Mouse (Mus musculus) hindbrain, embryonic 11.5 days (tissue): Measurements from ENCODE around the gene Osbpl10. TPM values are rescaled to one million over a fixed set of nuclear protein-coding genes. Genes with fewer than 3 reads are reported as not detected.

Source experiments
- ATAC-seq: fragments of 200-750 bp; cut with Nextera tagmentation; 2 replicates; pipeline ENCODE4 v1.8.0; 2017; ENCODE audit warnings: mild to moderate bottlenecking, moderate TSS enrichment, moderate library complexity; ENCODE audit not compliant: low FRiP score
- DNase-seq: peaks from one replicate; pipeline ENCODE4 v3.0.0-alpha.2; 2015; ENCODE audit warnings: low spot score
- H3K27ac ChIP-seq: fragments of 300-500 bp; sonication (generic); 2 replicates; pipeline ENCODE4 v1.5.1; 2014; ENCODE audit warnings: mild to moderate bottlenecking, low read depth, low read length
- H3K27me3 ChIP-seq: fragments of 300-500 bp; sonication (generic); 2 replicates; pipeline ENCODE4 v1.6.1; 2014; ENCODE audit warnings: mild to moderate bottlenecking, low read length, moderate library complexity, mixed read lengths; ENCODE audit not compliant: control insufficient read depth, insufficient read depth
- H3K36me3 ChIP-seq: fragments of 300-500 bp; sonication (generic); 2 replicates; pipeline ENCODE4 v1.6.1; 2014; ENCODE audit warnings: mild to moderate bottlenecking, low read length, moderate library complexity, mixed read lengths; ENCODE audit not compliant: control insufficient read depth, insufficient read depth
- H3K4me1 ChIP-seq: fragments of 300-500 bp; sonication (generic); replicated peaks from 2 replicates; pipeline ENCODE4 v1.6.1; 2014; ENCODE audit warnings: low read length, mixed read lengths; ENCODE audit not compliant: control insufficient read depth, insufficient read depth
- H3K4me2 ChIP-seq: fragments of 300-500 bp; sonication (generic); replicated peaks from 2 replicates; pipeline ENCODE4 v1.6.1; 2014; ENCODE audit warnings: mild to moderate bottlenecking, low read depth, low read length
- H3K4me3 ChIP-seq: fragments of 300-500 bp; sonication (generic); 2 replicates; pipeline ENCODE4 v1.5.1; 2014; ENCODE audit warnings: low read depth, low read length
- H3K9ac ChIP-seq: fragments of 300-500 bp; sonication (generic); 2 replicates; pipeline ENCODE4 v1.6.1; 2014; ENCODE audit warnings: low read depth, low read length
- H3K9me3 ChIP-seq: fragments of 300-500 bp; sonication (generic); 2 replicates; pipeline ENCODE4 v1.6.1; 2016; ENCODE audit warnings: low read length; ENCODE audit not compliant: control insufficient read depth
- WGBS: fragments of 180-500 bp; shearing (Covaris S2); extraction: QIAGEN DNeasy Blood & Tissue Kit; methylation state at CpG from one replicate; pipeline ENCODE4 v1.1.7; 2014; 5-methylcytosine and 5-hydroxymethylcytosine counted together
- polyA plus RNA-seq: library from polyadenylated mRNA; unstranded; fragments of >200 nt; fragmentation: Nextera tagmentation; extraction: Ambion mirVana; gene quantifications from 2 replicates; pipeline ENCODE4 v1.2.1, GENCODE M21; 2014

Osbpl10 gene
- polyA plus RNA-seq, 1 experiment from 2014 or later, result 1.1 TPM

GRCm38 (mm10) chr9:115213755-115214264, 235.4 kb downstream of the Osbpl10 start:
- Histone ChIP-seq H3K4me3 (no peak overlapping the region), H3K4me1 (peaks cover 4% of the 10 kb centered on the region; the same call in 1 of the 2 replicates), H3K27ac (no peak overlapping the region), H3K9me3 (no peaks in the 10 kb centered on the region), H3K4me2 (no peak overlapping the region), H3K36me3 (no peaks in the 10 kb centered on the region), H3K27me3 (no peaks in the 10 kb centered on the region), H3K9ac (no peak overlapping the region)
- WGBS, result 87% methylated on average over 5 of the region's 5 CpGs
- DNase-seq, result no peak
- no peak for ATAC-seq

GRCm38 (mm10) chr9:115214572-115215571, 236.5 kb downstream of the Osbpl10 start:
- no peak overlapping the region for H3K4me2 ChIP-seq
- peaks cover 4% of the 10 kb centered on the region; the same call in 1 of the 2 replicates for H3K4me1 ChIP-seq
- no peak for ATAC-seq
- WGBS, result 28% methylated on average over 7 of the region's 7 CpGs
- no peak overlapping the region for H3K4me3 ChIP-seq
- H3K27me3 ChIP-seq, result no peaks in the 10 kb centered on the region
- no peak overlapping the region for H3K27ac ChIP-seq
- no peak overlapping the region for H3K9ac ChIP-seq
- H3K9me3 ChIP-seq, result no peaks in the 10 kb centered on the region
- no peak for DNase-seq
- H3K36me3 ChIP-seq, result no peaks in the 10 kb centered on the region

GRCm38 (mm10) chr9:115215830-115216701, 237.7 kb downstream of the Osbpl10 start:
- no peaks in the 10 kb centered on the region for H3K9me3 ChIP-seq
- no peak overlapping the region for H3K4me3 ChIP-seq
- peaks cover 4% of the 10 kb centered on the region; the same call in 1 of the 2 replicates for H3K4me1 ChIP-seq
- ATAC-seq (peak; percentile 77), DNase-seq (peak; percentile 66)
- H3K27me3 ChIP-seq, result no peaks in the 10 kb centered on the region
- 32% methylated on average over 21 of the region's 21 CpGs for WGBS
- no peak overlapping the region; the same call in 1 of the 2 replicates for H3K4me2 ChIP-seq
- no peaks in the 10 kb centered on the region for H3K36me3 ChIP-seq
- no peak overlapping the region for H3K9ac ChIP-seq
- no peak overlapping the region for H3K27ac ChIP-seq

GRCm38 (mm10) chr9:115217984-115218383, 239.6 kb downstream of the Osbpl10 start:
- H3K4me1 ChIP-seq, result peaks cover 4% of the 10 kb centered on the region; the same call in 1 of the 2 replicates
- H3K9me3 ChIP-seq, result no peaks in the 10 kb centered on the region
- no peaks in the 10 kb centered on the region for H3K36me3 ChIP-seq
- H3K4me2 ChIP-seq, result no peak overlapping the region
- ATAC-seq (no peak), DNase-seq (no peak)
- H3K4me3 ChIP-seq, result no peak overlapping the region
- WGBS, result 22% methylated on average over 9 of the region's 9 CpGs
- no peak overlapping the region for H3K27ac ChIP-seq
- no peaks in the 10 kb centered on the region for H3K27me3 ChIP-seq
- H3K9ac ChIP-seq, result no peak overlapping the region

GRCm38 (mm10) chr9:115220466-115220865, 242.1 kb downstream of the Osbpl10 start:
- WGBS, result 73% methylated on average over 7 of the region's 7 CpGs
- no peak for ATAC-seq

GRCm38 (mm10) chr9:115221265-115221664, 242.9 kb downstream of the Osbpl10 start:
- H3K4me3 ChIP-seq, result no peak overlapping the region
- no peaks in the 10 kb centered on the region for H3K36me3 ChIP-seq
- ATAC-seq, result no peak
- H3K27ac ChIP-seq, result no peak overlapping the region
- H3K4me1 ChIP-seq, result peaks cover 2% of the 10 kb centered on the region; the same call in 1 of the 2 replicates
- H3K9ac ChIP-seq, result no peak overlapping the region
- WGBS, result 94% methylated on average over 7 of the region's 7 CpGs
- DNase-seq, result no peak
- H3K4me2 ChIP-seq, result no peak overlapping the region
- H3K9me3 ChIP-seq, result no peaks in the 10 kb centered on the region
- no peaks in the 10 kb centered on the region for H3K27me3 ChIP-seq

More at GRCm38 (mm10) chr9:115220466-115220865, 242.1 kb downstream of the Osbpl10 start:
- no peak for DNase-seq
- peaks cover 6% of the 10 kb centered on the region; the same call in 1 of the 2 replicates for H3K4me1 ChIP-seq
- H3K9ac ChIP-seq, result no peak overlapping the region
- H3K27ac ChIP-seq, result no peak overlapping the region
- no peaks in the 10 kb centered on the region for H3K27me3 ChIP-seq
- H3K4me2 ChIP-seq, result no peak overlapping the region
- H3K4me3 ChIP-seq, result no peak overlapping the region
- H3K36me3 ChIP-seq, result no peaks in the 10 kb centered on the region
- H3K9me3 ChIP-seq, result no peaks in the 10 kb centered on the region

GRCm38 (mm10) chr9:115224744-115225354, 246.5 kb downstream of the Osbpl10 start:
- no peaks in the 10 kb centered on the region for H3K36me3 ChIP-seq
- no peak overlapping the region for H3K9ac ChIP-seq
- H3K4me2 ChIP-seq, result no peak overlapping the region
- ATAC-seq (peak; percentile 84), DNase-seq (peak; percentile 44)
- no peak overlapping the region for H3K27ac ChIP-seq
- WGBS, result 36% methylated on average over 7 of the region's 7 CpGs
- H3K4me3 ChIP-seq, result no peak overlapping the region
- no peaks in the 10 kb centered on the region for H3K9me3 ChIP-seq
- H3K27me3 ChIP-seq, result no peaks in the 10 kb centered on the region
- peaks cover 2% of the 10 kb centered on the region; the same call in 1 of the 2 replicates for H3K4me1 ChIP-seq

GRCm38 (mm10) chr9:115229145-115229544, 250.8 kb downstream of the Osbpl10 start:
- Histone ChIP-seq H3K9ac (no peak overlapping the region), H3K9me3 (no peaks in the 10 kb centered on the region), H3K4me1 (peaks cover 2% of the 10 kb centered on the region; the same call in 1 of the 2 replicates), H3K4me3 (no peak overlapping the region), H3K27ac (no peak overlapping the region), H3K36me3 (no peaks in the 10 kb centered on the region), H3K4me2 (no peak overlapping the region), H3K27me3 (no peaks in the 10 kb centered on the region)
- ATAC-seq, result no peak
- 69% methylated on average over 4 of the region's 4 CpGs for WGBS
- no peak for DNase-seq
